Mouse (Mus musculus) heart, postnatal 36 days (tissue): ENCODE measurements around the gene Tspan5. TPM values are rescaled to one million over a fixed set of nuclear protein-coding genes. Genes with fewer than 3 reads are reported as not detected.

Source experiments
- DNase-seq, 2 experiments: peaks; one replicate each; pipeline ENCODE4 v3.0.0; 2021 to 2022
- intact Hi-C: fragments of 180-260 bp; cut with DNase I; formaldehyde crosslinking; loops from one replicate; pipeline ENCODE4 v1.15.1; 2025
- total RNA-seq, 2 experiments: library from RNA; stranded (reverse); gene quantifications; 2 replicates each; pipeline ENCODE4 v1.2.3; 2021

The Tspan5 gene
- total RNA-seq, 2 experiments from 2014 or later: 7.3 to 8.6 TPM

GRCm38 (mm10) chr3:138742566-138742930 is 553 bp downstream of the Tspan5 start:
- DNase-seq: peak in 1 of 2 experiments; percentile 45
- intact Hi-C loops: loop anchor here (2.0 to 5.0 kb wide), 4 partner anchors 65 to 332 kb away; partner anchors contain the start of genes Eif4e and Rap1gds1

GRCm38 (mm10) chr3:138743061-138743671 is 1.2 kb downstream of the Tspan5 start:
- peak; percentile 56 to 58 for DNase-seq

DNA sequence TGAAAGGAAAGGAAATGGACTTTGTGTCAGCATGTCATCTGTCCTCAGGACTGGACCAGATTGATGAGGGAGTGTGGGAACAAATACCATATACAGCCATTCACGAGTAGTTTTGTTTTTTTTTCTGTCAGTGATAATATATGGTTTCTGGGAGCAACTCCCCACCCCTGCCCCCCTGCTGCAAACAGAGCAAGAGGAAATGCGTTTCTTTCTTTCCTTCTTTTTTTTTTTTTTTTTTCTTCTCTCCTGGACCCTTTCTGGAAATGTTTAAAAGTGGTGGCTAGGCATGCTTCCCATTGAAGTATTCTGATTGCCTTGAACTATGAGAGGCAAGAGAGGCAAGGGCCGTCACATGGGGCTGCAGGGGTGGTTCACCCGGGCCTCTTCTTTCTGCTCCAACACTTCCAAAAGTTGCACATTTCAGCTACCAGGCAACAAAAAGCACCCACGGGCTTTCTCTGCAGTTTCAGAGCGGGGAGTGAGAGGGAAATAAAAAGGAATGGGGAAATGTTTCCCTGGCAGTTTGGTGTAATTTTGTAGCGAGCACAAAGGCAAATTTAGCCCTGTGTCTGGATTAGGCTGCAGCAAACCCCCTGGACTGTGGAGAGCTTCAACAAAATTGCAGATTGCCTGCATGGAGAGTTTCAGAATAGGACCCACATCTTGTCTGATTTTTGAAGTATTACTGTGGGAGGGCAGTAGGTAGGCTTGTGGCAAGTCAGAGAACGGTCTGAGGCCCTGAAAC is 2.2 kb downstream of the Tspan5 start:
- intact Hi-C loops: loop anchor here (5.0 kb wide), 2 partner anchors 63 to 217 kb away; partner anchors contain the start of gene Eif4e

More at GRCm38 (mm10) chr3:138743061-138743671, 1.2 kb downstream of the Tspan5 start:
- intact Hi-C loops: loop anchor here (2.0 to 5.0 kb wide), 4 partner anchors 64 to 332 kb away; partner anchors contain the start of genes Eif4e and Rap1gds1

DNA sequence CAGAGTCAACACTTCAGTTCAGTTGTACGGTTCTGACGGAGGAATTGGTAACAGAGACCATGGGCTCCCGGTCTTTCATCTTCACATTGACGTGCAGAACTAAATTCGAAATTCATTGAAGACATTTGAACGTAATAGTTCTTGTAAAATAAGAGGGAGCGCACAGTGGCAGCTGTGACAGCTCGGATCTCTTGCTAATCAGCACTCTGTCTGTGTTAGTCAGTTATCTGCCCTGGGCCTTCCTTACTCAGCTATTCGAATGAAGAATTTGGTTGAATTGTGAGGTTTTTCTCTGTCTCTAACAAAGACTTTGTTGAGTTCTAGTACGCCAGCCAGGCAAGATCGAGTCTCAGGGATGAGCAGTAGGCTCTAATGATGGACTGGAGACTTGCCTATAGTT is 3.1 kb downstream of the Tspan5 start:
- intact Hi-C loops: no loop called here
- DNase-seq: no peak

More for the DNA sequence above, 2.2 kb downstream of the Tspan5 start:
- DNase-seq: no peak

- intact Hi-C loops: no loop called here
- no peak for DNase-seq
These were observed 3.6 kb downstream of the Tspan5 start for GRCm38 (mm10) chr3:138745596-138745995.

DNA sequence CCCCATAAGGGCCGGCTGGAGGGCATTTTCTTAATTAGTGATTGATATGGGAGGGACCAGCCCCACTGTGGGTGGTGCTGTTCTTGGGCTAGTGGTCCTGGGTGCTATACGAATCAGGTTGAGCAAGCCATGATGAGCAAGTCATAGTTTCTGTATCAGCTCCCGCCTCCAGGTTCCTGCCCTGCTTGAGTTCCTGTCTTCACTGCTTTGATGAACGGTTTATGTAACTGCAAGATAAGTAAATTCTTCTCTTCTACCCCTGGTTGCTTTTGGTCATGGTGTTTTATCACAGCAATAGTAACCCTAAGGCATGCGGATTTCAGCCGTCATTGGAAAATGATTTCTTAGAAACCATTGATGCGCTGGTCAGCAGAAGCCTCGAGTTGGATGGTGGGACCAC is 4.6 kb downstream of the Tspan5 start:
- no peak for DNase-seq
- intact Hi-C loops: no loop called here

GRCm38 (mm10) chr3:138747035-138747434 is 5.0 kb downstream of the Tspan5 start:
- no peak for DNase-seq
- intact Hi-C loops: no loop called here

DNA sequence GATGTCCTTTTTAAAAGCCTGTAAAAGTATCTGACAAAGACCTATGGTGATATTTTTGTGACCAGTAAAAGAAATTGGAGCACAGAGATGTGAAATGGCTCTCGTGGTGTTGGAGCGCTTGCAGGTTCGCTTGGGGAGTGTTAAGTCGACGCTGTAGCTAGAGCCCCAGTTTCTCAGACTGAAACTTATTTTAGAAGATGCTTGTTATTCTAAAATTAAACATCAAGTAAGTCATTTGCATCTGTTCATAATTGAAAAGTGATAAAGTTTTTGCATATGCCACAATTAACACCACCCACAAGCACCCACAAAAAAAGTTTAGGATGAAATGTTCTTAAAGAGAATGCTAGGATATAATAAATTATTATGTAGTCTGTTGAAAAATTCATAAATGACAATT is 6.0 kb downstream of the Tspan5 start:
- intact Hi-C loops: no loop called here
- DNase-seq: no peak

- intact Hi-C loops: no loop called here
- DNase-seq: no peak
These were observed 7.7 kb downstream of the Tspan5 start for GRCm38 (mm10) chr3:138749645-138750044.

DNA sequence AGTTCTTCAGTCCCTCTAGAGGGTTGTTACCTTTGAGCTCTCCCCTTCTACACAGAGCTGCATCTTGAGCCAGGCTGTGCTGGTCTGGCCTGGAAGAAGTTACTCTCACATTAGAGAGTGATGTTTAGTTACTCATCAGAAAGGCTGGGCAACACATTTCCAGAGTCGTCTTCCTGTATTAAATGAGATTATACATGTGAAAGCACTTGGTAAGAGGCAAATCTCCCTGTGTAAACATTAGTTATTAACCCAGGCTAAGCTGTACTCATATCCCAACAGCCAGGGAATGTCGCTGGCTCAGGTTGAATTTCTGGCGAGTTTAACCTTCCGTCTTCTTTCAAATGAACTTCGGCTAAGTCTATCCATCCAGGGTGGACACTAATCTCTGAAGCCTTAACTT is 9.3 kb downstream of the Tspan5 start:
- intact Hi-C loops: no loop called here
- no peak for DNase-seq

DNA sequence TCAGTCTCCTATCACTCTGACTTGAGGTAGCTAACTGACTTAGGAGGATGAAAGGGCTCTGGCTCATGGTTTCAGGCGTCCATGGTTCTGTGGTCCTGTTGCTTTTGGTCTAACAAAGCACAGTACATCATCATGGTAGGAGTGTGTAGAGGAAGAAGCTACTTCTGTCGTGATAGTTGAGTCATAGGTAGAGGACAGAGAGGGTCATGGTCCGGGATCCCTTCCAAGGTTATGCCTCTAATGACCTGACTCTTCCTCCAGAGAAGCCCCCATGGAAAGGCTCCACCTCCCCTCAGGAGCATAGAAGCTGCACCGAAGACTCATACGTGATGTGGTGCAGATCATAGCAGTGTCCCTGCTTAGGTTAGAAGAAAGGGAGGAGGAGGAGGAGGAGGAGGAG is 10.1 kb downstream of the Tspan5 start:
- no peak for DNase-seq
- intact Hi-C loops: no loop called here

DNA sequence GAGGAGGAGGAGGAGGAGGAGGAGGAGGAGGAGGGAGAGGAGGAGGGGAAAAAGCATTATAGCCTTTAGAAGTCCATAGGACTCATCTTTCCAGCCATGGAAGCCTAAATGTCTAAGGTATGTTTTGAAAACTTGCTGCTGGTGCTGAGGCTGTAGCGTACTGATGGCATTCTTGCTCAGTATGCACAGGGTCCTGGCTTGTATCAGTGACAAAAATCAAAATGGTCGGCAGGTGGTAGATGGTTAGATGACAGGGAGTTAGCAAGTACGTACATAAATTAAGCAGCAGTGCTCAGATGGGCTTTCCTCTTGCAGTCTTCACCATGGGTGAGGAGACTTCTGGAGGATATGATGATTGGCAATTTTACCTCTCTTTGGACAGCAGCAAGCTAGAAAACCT is 10.8 kb downstream of the Tspan5 start:
- intact Hi-C loops: no loop called here

DNA sequence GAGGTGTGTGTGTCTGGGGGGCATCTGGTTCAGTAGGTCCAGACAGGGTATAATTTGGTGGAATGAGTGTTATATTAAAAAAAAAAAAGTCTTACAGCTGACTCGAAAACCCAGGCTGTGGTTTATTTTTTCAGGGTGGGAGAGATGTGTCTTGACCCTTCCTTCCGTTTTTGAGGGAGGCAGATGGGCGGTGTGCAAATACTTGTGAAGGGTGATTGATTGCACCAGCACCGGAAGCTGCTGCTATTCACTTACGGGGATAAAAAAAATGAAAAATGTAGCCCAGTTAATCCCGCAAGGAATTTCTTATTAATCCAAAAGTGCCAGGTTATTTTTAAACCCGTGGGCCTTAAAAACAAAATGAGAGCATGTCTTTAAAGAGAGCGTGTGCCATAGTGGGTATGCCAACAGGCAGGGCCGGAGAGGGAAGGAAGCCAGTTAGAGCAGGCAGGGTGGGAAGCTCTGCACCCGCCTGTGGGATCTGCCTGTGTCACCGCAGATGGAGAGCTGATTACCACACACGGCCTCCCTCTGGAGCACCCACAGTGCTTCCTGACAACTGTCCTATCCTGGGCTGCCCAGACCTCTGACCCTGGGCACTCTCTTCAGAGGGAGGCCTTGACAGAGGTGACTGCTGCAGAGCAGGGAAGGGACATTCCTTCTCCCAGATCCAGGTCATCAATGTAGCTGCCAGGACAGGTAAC is 11.3 kb downstream of the Tspan5 start:
- intact Hi-C loops: no loop called here
- DNase-seq: peak in 1 of 2 experiments; percentile 21

More for the DNA sequence above, 10.8 kb downstream of the Tspan5 start:
- no peak for DNase-seq

- intact Hi-C loops: no loop called here
- DNase-seq: no peak
These were observed 12.3 kb downstream of the Tspan5 start for GRCm38 (mm10) chr3:138754328-138754727.

DNA sequence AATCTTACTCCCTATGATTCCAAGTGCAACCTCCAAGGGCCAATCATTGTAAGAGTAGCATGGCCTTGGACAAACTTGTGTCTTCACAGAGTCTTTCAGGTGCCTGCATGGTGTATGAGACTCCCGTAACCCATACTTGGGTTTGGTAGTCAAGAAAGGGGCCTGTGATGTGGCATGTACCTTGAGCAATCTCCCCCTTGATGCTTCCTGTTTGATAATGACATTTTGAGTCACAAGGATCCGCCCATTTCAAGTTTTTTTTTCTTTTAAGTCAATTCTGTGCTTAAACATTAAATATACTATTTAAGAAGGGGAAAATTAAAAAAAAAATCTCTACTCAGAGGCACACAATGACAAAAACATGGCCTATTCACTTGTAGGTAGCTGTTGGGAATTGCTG is 15.3 kb downstream of the Tspan5 start:
- DNase-seq: no peak
- intact Hi-C loops: no loop called here

DNA sequence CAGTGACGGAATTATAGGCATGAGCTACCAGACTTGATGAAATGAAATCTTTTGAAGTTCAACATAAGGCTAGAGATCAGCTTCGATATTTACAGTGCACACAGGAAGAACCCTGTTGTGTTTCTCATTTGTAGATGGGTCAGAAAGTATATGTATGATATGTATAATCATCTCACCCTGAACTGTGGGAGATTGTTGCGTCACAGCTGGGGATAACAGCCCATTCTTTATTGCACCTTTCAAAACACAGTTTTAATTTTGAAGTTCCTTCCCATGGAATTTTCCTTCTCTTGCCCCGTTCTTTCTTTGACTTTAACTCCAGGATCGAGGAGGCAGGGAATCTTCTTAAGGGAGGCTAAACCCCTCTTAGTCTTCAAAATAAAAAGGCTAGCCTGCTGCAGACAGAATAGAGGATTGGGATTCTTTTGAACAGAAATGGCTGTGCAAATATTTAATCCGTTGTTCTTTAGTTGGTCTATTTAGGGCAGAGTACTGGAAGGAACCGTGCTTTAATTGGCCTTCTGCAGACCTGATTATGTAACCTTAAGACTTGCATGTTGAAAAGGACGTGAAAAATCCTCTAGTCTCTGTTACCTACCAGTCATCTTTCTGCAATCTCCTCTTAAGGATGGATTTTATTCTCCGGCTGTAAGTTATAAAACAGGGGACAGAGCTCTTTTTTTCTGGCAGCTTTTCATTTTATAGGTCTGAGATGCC is 18.1 kb downstream of the Tspan5 start:
- no peak for DNase-seq
- intact Hi-C loops: no loop called here

GRCm38 (mm10) chr3:138760685-138761119 is 18.7 kb downstream of the Tspan5 start:
- DNase-seq: no peak
- intact Hi-C loops: no loop called here

DNA sequence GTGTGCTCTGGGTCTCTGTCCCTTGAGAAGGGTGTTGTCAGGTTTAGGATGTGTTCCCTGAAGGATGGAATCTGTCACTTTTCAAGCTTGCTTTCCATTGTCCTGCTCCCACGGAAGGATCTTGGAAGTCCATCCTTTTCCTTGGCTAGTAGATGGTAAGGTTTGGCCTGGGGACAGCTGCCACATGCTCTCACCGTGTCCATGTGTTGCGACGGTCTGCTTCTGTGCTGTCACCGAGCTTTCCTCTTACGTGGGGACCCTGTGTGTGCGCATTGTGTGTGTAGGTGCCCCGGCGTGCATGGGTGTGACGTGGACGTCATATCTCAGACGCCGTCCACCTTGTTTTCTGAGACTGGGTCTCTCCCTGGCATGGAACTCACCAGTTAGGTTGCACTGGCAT is 19.5 kb downstream of the Tspan5 start:
- no peak for DNase-seq
- intact Hi-C loops: no loop called here

DNA sequence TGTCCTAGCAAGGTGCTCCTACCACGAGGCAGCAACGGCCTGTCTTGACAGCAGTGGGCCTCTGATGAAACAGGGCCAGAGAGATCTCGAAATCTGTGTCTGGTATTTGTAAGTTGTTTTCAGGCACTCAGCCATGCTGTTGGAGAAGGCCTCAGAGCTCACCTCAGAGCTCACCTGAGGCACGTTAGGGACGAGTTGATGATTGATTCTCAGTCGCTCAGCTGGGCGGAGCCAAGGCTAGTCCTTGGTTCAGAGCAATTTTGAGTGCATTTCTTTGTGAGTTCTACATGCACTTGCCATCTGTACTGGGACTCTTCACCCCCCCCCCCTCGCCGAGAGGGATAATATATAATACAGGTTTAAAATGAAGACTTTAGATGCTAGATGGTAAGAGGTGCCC is 21.9 kb downstream of the Tspan5 start:
- intact Hi-C loops: no loop called here

GRCm38 (mm10) chr3:138764782-138765181 is 22.8 kb downstream of the Tspan5 start:
- intact Hi-C loops: no loop called here
- no peak for DNase-seq

More for the DNA sequence above, 21.9 kb downstream of the Tspan5 start:
- no peak for DNase-seq

GRCm38 (mm10) chr3:138767034-138767433 is 25.0 kb downstream of the Tspan5 start:
- no peak for DNase-seq
- intact Hi-C loops: no loop called here
